Mouse (Mus musculus): Measurements from ENCODE around the gene Vstm2l.

Gene Vstm2l

DNA sequence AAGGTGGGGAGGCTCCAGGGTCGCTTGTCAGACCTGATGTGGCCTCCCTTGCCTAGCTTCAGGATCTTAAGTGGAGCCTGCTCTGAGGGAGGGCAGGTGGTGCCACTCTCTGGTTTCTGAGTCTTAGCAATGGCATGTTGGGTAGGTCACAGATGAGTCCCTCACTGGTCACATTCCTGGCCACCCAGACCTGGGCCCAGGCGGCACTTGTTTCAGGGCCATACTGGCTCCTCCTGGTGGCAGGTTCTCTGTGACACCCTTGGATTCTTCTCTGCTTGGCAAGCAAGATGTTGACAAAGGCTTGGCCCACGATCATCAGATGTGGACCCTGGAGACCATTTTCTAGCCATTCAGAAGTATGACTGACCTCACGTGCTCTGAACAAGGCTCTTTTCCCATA is 18.2 kb downstream of the Vstm2l start:
- DNase-seq (ENCODE audit: extremely low spot score), result no peak

DNA sequence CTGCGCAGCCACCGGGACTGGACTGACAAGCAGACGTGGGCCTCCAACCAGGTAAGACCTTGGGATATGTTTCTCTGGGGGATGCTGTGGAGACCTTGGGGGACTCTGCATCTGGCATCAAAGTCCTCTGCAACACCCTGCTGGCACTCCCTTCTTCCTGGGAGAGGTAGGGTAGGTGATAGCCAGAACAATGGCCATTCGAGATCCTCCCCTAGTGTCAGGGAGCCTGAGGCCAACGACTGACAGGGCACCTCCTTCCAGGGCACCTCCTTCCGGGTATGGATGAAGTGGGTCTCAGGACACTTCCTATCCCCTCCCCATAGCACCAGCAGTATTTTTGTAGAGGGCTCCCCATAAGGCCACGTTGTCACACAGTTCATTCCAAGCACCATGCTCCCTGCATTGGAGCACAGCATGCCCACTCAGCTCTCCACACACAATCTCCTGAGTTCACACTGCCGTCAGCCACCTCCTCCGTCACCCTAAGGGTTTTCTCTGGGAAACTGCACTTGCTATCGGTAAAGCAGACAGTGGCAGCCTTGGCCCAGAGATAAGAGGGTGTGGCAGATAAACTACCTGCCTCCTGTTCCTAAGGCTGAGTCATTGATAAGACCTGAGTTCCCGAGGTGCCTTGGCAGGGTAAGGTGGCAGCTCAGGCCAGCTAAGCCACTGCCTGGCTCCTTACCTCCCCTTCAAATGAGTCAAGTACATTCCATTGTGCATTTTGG is 21.2 kb downstream of the Vstm2l start:
- no peak for DNase-seq (ENCODE audit: extremely low spot score)

- no peak for DNase-seq (ENCODE audit: extremely low spot score)
Observed at GRCm38 (mm10) chr2:157936676-157937075, 22.2 kb downstream of the Vstm2l start.

DNA sequence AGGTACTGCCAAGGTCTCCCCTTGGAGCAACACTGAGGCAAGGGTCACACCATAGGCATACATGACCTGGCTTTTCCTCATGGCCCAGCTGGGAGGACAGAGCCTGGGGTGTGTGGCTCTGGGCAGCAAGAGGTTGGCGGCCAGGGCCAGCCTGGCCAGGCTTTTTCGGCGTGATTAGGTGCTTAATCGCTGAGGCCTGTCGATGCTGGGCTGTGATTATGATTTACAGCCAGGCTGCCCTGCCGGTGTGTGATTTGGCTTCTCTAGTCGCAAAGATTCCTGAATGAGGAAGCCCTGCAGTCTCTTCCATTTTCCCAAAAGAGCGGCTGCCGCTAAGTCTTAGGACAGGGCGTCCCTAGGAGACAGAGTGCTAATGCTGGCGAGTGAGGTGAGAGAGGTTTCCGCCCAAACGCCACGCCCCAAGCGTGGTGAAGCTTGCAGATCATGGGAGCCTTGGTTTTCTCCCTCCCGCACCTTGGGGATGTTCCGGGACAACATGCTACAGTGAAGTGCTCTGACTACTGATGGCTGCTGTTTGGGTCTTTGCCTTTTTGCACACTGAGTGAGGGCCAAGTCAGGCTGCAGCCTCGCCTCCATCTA is 26.2 kb downstream of the Vstm2l start:
- DNase-seq (ENCODE audit: extremely low spot score), result peak; percentile 42

DNA sequence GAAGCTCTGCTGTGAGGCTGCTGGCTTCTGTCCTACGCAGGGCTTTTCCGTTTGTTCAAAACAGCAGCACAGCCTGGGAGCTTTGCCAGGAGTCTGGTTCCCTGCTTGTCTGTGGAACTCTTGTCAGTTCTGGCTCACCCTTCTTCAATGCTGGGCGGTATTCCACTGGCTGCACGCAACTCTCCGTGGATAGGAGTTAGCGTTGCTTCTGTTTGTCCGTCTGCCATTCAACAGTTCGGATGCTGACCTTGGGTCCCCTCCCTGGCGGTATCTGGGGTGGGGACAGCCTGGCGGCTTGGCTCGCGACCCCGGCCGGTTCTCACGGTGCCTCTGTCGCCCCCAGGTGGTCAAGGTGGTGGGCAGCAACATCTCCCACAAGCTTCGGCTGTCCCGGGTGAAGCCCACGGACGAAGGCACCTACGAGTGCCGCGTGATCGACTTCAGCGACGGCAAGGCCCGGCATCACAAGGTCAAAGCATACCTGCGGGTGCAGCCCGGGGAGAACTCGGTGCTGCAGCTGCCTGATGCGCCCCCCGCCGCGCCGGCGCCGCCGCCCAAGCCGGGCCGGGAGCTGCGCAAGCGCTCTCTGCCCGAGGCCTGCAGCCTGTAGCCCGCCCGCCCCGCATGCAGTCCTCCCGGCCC is 29.2 kb downstream of the Vstm2l start:
- DNase-seq (ENCODE audit: extremely low spot score), result peak; percentile 86

GRCm38 (mm10) chr2:157944156-157944893 is 29.9 kb downstream of the Vstm2l start:
- DNase-seq (ENCODE audit: extremely low spot score), result peak; percentile 28

GRCm38 (mm10) chr2:157953978-157954377 is 39.5 kb downstream of the Vstm2l start:
- DNase-seq (ENCODE audit: extremely low spot score), result no peak

- DNase-seq (ENCODE audit: extremely low spot score), result no peak
Observed at GRCm38 (mm10) chr2:157957707-157958108, 43.3 kb downstream of the Vstm2l start.

DNA sequence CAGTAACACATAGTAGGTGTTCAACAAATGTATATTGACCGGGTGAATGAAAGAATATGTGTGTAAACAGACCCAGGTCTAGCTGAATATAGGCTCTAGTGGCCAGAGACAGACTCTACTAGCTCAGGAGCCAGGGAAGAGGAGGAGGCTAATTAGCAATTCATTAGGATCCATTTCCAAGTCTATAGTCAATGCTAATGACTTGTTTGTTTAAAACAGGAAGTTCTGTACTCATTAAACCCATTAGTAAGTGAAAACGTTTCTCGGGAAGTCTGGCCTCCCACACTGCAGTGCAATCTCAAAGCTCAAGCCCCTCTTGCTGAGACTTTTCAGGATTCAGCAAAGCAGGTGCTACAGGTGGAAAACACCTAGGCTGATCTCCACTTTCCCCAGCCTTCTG is 53.4 kb downstream of the Vstm2l start:
- DNase-seq (ENCODE audit: extremely low spot score), result no peak

DNA sequence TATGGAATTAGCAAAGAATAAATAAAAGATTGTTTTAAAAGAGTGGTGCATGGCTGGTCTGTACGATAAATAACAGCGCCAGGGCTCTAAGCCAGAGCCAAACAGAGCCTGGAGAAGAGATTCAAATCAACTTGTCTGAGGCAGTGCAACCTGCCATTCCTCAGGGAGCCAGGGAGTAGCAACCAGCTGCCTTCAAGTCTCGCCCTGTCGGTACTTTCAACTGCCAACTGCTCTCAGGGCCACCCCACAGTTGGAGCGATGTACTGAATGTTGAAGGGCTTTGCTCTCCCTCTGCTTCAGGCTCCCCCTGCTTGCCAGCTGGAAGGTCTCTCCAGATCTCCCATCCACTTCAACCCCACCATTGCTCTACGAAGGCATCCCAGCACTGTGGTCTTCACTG is 55.7 kb downstream of the Vstm2l start:
- no peak for DNase-seq (ENCODE audit: extremely low spot score)

DNA sequence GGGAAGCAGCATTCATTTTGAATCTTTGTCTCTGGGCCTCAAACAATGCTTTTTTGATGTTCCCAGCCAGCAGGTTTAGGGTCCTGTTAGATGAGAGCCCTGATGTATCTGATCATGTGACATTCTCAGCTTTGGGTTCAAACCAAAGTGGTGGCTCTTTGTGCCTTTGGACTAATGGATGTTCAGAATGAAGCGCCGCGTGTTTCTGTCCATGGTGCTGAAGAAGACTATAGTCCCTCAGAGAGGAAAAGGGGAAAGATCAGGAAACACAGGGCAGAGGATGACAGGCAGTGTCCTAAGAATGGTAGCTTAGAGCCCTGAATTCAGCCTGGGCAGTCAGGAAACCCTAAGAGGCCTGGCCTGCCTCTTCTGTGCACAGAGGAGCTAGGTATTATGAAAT is 56.2 kb downstream of the Vstm2l start:
- DNase-seq (ENCODE audit: extremely low spot score), result peak; percentile 77

GRCm38 (mm10) chr2:157974604-157975501 is 60.4 kb downstream of the Vstm2l start:
- peak; percentile 43 for DNase-seq (ENCODE audit: extremely low spot score)

GRCm38 (mm10) chr2:157975595-157975994 is 61.1 kb downstream of the Vstm2l start:
- DNase-seq (ENCODE audit: extremely low spot score), result peak; percentile 30

GRCm38 (mm10) chr2:157979241-157979640 is 64.8 kb downstream of the Vstm2l start:
- no peak for DNase-seq (ENCODE audit: extremely low spot score)

- no peak for DNase-seq (ENCODE audit: extremely low spot score)
Observed at GRCm38 (mm10) chr2:157982727-157983126, 68.3 kb downstream of the Vstm2l start.

DNA sequence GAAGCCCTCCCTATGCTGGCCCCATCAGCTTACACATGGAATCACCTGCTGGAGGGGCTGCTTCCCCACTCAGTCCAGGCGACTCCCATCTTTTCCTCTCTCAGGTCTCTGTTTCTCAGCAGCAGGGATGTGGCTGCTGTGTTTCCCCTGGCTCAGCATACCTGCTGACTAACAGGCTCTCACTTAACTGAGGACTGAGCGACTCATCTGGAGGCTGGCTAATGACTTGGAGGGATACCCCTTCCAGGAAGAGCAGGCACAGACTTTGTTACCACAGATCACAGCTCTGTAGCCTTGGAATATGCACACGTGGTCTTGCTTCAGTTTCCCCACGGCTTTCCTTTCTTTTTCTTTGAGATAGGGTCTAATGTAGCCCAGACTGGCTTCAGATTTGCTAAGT is 68.8 kb downstream of the Vstm2l start:
- no peak for DNase-seq (ENCODE audit: extremely low spot score)

DNA sequence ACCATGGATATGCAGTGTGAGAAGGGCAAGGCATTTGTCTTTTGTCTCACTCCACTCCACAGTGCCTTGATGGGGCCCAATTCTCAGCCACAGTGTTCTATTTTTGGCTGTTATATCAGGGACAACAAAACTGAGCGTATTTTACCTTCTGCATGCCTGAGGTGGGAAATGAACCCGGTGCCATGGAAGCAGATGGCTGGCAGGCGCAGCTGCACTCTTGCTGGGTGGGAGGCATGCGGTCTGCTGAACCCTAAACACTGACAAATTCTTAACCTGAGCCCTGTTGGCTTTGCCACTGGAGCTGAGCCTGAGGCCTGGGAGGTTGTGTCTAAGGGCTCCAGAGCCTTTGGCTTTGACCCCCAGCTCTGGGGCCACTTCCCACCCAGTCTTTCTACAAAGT is 71.2 kb downstream of the Vstm2l start:
- no peak for DNase-seq (ENCODE audit: extremely low spot score)

DNA sequence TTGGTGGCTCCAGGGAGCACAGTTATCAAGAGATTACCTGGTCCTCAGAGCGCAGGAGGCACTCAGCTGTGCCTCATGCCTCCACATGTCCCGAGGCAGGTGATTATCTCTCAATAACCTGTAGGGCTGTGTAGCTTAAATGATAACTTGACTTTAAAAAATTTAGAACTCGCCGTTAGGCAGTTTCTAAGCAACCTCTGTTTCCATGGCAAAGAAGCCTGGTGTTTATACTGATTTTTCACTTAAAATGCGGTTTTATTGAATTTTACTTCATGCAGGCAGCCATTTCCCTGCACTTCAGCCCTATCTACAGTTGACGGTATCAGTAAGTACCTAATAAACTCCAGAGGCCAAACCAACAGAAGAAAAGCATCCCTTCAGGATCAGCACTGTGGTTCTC is 71.8 kb downstream of the Vstm2l start:
- no peak for DNase-seq (ENCODE audit: extremely low spot score)

GRCm38 (mm10) chr2:157988416-157989190 is 74.2 kb downstream of the Vstm2l start:
- no peak for DNase-seq (ENCODE audit: extremely low spot score)

DNA sequence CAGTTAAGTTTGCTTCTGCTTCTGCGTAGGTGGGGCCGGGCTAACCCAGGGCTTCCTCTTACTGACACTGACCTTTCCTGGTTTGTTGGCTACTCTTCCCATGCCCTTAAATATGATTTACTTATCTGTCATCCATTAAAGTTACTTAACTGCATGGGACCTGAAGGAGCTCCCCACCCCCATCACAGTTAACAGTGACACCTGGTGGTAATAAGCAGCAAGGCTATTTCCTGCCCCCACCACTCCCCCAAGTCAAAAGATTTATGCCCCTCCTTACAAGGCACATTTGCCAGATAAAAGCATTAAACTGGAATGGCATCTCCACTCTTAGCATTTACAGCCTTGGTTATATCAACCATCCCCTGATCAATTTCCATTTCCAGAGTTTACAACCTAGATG is 75.5 kb downstream of the Vstm2l start:
- no peak for DNase-seq (ENCODE audit: extremely low spot score)

DNA sequence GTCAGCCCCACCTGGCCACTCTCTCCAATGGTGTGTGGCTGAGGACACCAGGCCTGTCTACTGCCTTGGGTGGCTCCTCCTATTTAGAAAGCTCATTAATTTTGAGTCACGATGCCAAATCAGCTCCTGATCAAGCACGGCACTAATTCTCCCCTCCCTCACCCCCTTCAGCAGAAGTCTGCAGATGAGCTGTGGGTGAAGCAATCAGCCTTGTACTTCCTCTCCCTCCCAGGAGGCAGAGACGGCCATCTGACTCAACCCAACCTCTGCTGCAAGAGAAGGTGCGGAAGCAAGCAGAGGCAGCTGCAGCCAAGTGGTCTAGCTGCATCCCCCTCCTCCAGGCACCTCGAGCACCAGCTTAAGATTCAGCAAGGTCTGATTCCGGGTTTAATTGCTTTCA is 76.6 kb downstream of the Vstm2l start:
- DNase-seq (ENCODE audit: extremely low spot score), result no peak
